ENCODE assay signal across 13 mouse cellular contexts in genomic region chr8:70768231-70768776, GRCm38 (mm10). TPM values are rescaled to one million over a fixed set of nuclear protein-coding genes. Genes with fewer than 3 reads are reported as not detected.
A peak's percentile ranks its signal among the peaks of the same experiment; 100 is the strongest.
DNase-seq lines count a peak whose midpoint lies in the region; ATAC-seq and TF ChIP-seq lines count a peak whose summit lies in the region.
"Had no signal": no experiment of that assay in that cellular context is flagged by ENCODE, and none has a peak within 500 bp of the region (broad histone marks: within the 10 kb centered on the region; RNA-seq: fewer than 3 reads in every experiment).

No protein-coding gene starts in this region.

- TF ChIP-seq CTCF in intestine, postnatal 0 days (IDR thresholded peaks at IDR 0.05; ENCODE audit: low read depth) = no peak

- H3K27ac ChIP-seq in liver, embryonic 11.5 days (ENCODE audit: low read depth, low read length) = no peak overlapping the region
- no peak overlapping the region; the same call in 1 of the 2 replicates for H3K27ac ChIP-seq in intestine, postnatal 0 days (ENCODE audit: low read depth, low read length)
- H3K27ac ChIP-seq: forebrain, embryonic 12.5 days; kidney, embryonic 15.5 days; liver, embryonic 14.5 days had no signal

- H3K4me3 ChIP-seq in liver, embryonic 11.5 days (ENCODE audit: low read depth, low read length) = no peak overlapping the region
- no peak overlapping the region for H3K4me3 ChIP-seq in intestine, postnatal 0 days (ENCODE audit: low read depth, low read length)
- H3K4me3 ChIP-seq: forebrain, embryonic 12.5 days; kidney, embryonic 15.5 days had no signal

- no peak overlapping the region for H3K9ac ChIP-seq in liver, embryonic 11.5 days (ENCODE audit: low read depth, low read length)
- no peak overlapping the region for H3K9ac ChIP-seq in intestine, postnatal 0 days (ENCODE audit: low read depth, low read length)
- H3K9ac ChIP-seq: forebrain, embryonic 12.5 days; liver, embryonic 14.5 days had no signal

- 91% methylated on average over 32 of the region's 32 CpGs for WGBS in liver, embryonic 11.5 days
- 92% methylated on average over 32 of the region's 32 CpGs for WGBS in intestine, postnatal 0 days

- peak; percentile 67 for DNase-seq in cerebellum, adult 9-11 months
- DNase-seq in cerebellum, postnatal 4 days (ENCODE audit: low spot score in 2 of 2) = no peak
- DNase-seq in liver, embryonic 11.5 days (ENCODE audit: low spot score) = no peak
- no peak for DNase-seq in liver
- DNase-seq in spleen, postnatal 36 days (ENCODE audit: low spot score in 2 of 2) = peak; percentile 91 to 92
- no peak for DNase-seq in embryo, embryonic 9.5 days (ENCODE audit: extremely low spot score)
- DNase-seq: retina, postnatal 1 day had no signal

- no peaks in the 10 kb centered on the region for H3K27me3 ChIP-seq in liver, embryonic 11.5 days (replicated peaks; ENCODE audit: control insufficient read depth, insufficient read depth, low read length)
- H3K27me3 ChIP-seq in intestine, postnatal 0 days (replicated peaks; ENCODE audit: control insufficient read depth, insufficient read depth, low read length) = no peaks in the 10 kb centered on the region
- H3K27me3 ChIP-seq: kidney, embryonic 15.5 days had no signal

- peak overlapping the region; percentile 9; the same call in 1 of the 2 replicates for H3K4me2 ChIP-seq in liver, embryonic 11.5 days
- no peak overlapping the region for H3K4me2 ChIP-seq in intestine, postnatal 0 days (replicated peaks; ENCODE audit: low read depth)
- H3K4me2 ChIP-seq: forebrain, embryonic 12.5 days; kidney, embryonic 15.5 days had no signal

- H3K9me3 ChIP-seq in liver, embryonic 11.5 days (ENCODE audit: control insufficient read depth, low read length) = no peaks in the 10 kb centered on the region
- H3K9me3 ChIP-seq in intestine, postnatal 0 days (ENCODE audit: control insufficient read depth) = no peaks in the 10 kb centered on the region
- H3K9me3 ChIP-seq: forebrain, embryonic 12.5 days; kidney, embryonic 15.5 days had no signal

- no peak for ATAC-seq in liver, embryonic 11.5 days (replicated peaks; ENCODE audit: low FRiP score)
- ATAC-seq in granulocyte monocyte progenitor cell, adult 5-6 weeks (replicated peaks; ENCODE audit: poor library complexity, severe bottlenecking) = peak; percentile 46
- no peak for ATAC-seq in intestine, postnatal 0 days

- H3K36me3 ChIP-seq in liver, embryonic 11.5 days (ENCODE audit: control insufficient read depth, insufficient read depth, low read length) = peaks cover 20% of the 10 kb centered on the region
- H3K36me3 ChIP-seq in intestine, postnatal 0 days (ENCODE audit: control insufficient read depth, insufficient read depth) = peaks cover 53% of the 10 kb centered on the region

- H3K4me1 ChIP-seq in liver, embryonic 11.5 days (replicated peaks; ENCODE audit: control insufficient read depth, insufficient read depth, low read length) = peaks cover 58% of the 10 kb centered on the region
- H3K4me1 ChIP-seq in intestine, postnatal 0 days (replicated peaks; ENCODE audit: control insufficient read depth, insufficient read depth, low read length) = peaks cover 8% of the 10 kb centered on the region; the same call in 1 of the 2 replicates

RNA-seq across cellular contexts. Expression of gene Mpv17l2, which starts 7.6 kb away (rescaled TPM):
- polyA plus RNA-seq in liver, embryonic 11.5 days (2014; fragmentation: Nextera tagmentation; extraction: Ambion mirVana) = 67.7 and 76.4 TPM in 2 replicates
- total RNA-seq in granulocyte monocyte progenitor cell, adult 5-6 weeks (2014; fragmentation: Nextera tagmentation) = 28.6 and 41.1 TPM in 2 replicates
- 9.0 and 9.3 TPM in 2 replicates for total RNA-seq in granulocyte monocyte progenitor cell, adult 5-6 weeks (2017)
- polyA plus RNA-seq in intestine, postnatal 0 days (2015; fragmentation: Nextera tagmentation; extraction: Ambion mirVana) = 76.3 and 80.6 TPM in 2 replicates

RNA-seq across cellular contexts. Expression of gene Pik3r2, which starts 8.2 kb away (rescaled TPM):
- 41.5 and 44.6 TPM in 2 replicates for polyA plus RNA-seq in liver, embryonic 11.5 days (2014; fragmentation: Nextera tagmentation; extraction: Ambion mirVana)
- 6.6 and 14.0 TPM in 2 replicates for total RNA-seq in granulocyte monocyte progenitor cell, adult 5-6 weeks (2014; fragmentation: Nextera tagmentation)
- total RNA-seq in granulocyte monocyte progenitor cell, adult 5-6 weeks (2017) = 12.1 and 16.6 TPM in 2 replicates
- 37.4 and 41.0 TPM in 2 replicates for polyA plus RNA-seq in intestine, postnatal 0 days (2015; fragmentation: Nextera tagmentation; extraction: Ambion mirVana)

RNA-seq across cellular contexts. Expression of gene Rab3a, which starts 13.8 kb away (rescaled TPM):
- 6.3 and 6.9 TPM in 2 replicates for polyA plus RNA-seq in liver, embryonic 11.5 days (2014; fragmentation: Nextera tagmentation; extraction: Ambion mirVana)
- 5.5 and 10.8 TPM in 2 replicates for total RNA-seq in granulocyte monocyte progenitor cell, adult 5-6 weeks (2014; fragmentation: Nextera tagmentation)
- 0.34 and 1.6 TPM in 2 replicates for total RNA-seq in granulocyte monocyte progenitor cell, adult 5-6 weeks (2017)
- polyA plus RNA-seq in intestine, postnatal 0 days (2015; fragmentation: Nextera tagmentation; extraction: Ambion mirVana) = 18.8 and 19.5 TPM in 2 replicates

RNA-seq across cellular contexts. Expression of gene Mast3, which starts 36.5 kb away (rescaled TPM):
- polyA plus RNA-seq in liver, embryonic 11.5 days (2014; fragmentation: Nextera tagmentation; extraction: Ambion mirVana) = 18.2 and 19.3 TPM in 2 replicates
- total RNA-seq in granulocyte monocyte progenitor cell, adult 5-6 weeks (2014; fragmentation: Nextera tagmentation) = 74.8 and 78.5 TPM in 2 replicates
- 12.4 and 12.5 TPM in 2 replicates for total RNA-seq in granulocyte monocyte progenitor cell, adult 5-6 weeks (2017)
- polyA plus RNA-seq in intestine, postnatal 0 days (2015; fragmentation: Nextera tagmentation; extraction: Ambion mirVana) = 4.4 and 7.2 TPM in 2 replicates

RNA-seq across cellular contexts. Expression of gene Il12rb1, which starts 39.9 kb away (rescaled TPM):
- polyA plus RNA-seq in liver, embryonic 11.5 days (2014; fragmentation: Nextera tagmentation; extraction: Ambion mirVana) = 0.10 and 0.25 TPM in 2 replicates
- total RNA-seq in granulocyte monocyte progenitor cell, adult 5-6 weeks (2014; fragmentation: Nextera tagmentation) = 0.24 and 0.62 TPM in 2 replicates
- total RNA-seq in granulocyte monocyte progenitor cell, adult 5-6 weeks (2017) = 0.52 and 1.4 TPM in 2 replicates
- 0.29 and 0.31 TPM in 2 replicates for polyA plus RNA-seq in intestine, postnatal 0 days (2015; fragmentation: Nextera tagmentation; extraction: Ambion mirVana)
- total RNA-seq: gastrocnemius, postnatal 4 days had no signal
- polyA plus RNA-seq: forebrain, embryonic 12.5 days had no signal

Comparison
In these comparisons a context has a peak if more than half of its experiments do, and no peak if none do; other contexts are left out.
1. DNase-seq: peak in cerebellum, adult 9-11 months (single experiment) and spleen, postnatal 36 days (2 of 2); none in cerebellum, postnatal 4 days (0 of 2), liver, embryonic 11.5 days (single experiment), liver (single experiment) and embryo, embryonic 9.5 days (single experiment).